Mouse (Mus musculus) spleen, adult 2 months (tissue): ENCODE data around the gene AC140267.1.

Source experiments
- CTCF ChIP-seq: fragments of 200-500 bp; IDR thresholded peaks from 2 replicates; pipeline ENCODE4 v1.5.1; 2011; ENCODE audit warnings: mild to moderate bottlenecking, inconsistent platforms; ENCODE audit not compliant: insufficient read depth, insufficient read length, insufficient replicate concordance; ENCODE audit errors: extremely low read depth
- POLR2A ChIP-seq: fragments of 200-500 bp; IDR thresholded peaks from 2 replicates; pipeline ENCODE4 v1.6.1; 2011; ENCODE audit warnings: low read depth, low read length, inconsistent platforms

DNA sequence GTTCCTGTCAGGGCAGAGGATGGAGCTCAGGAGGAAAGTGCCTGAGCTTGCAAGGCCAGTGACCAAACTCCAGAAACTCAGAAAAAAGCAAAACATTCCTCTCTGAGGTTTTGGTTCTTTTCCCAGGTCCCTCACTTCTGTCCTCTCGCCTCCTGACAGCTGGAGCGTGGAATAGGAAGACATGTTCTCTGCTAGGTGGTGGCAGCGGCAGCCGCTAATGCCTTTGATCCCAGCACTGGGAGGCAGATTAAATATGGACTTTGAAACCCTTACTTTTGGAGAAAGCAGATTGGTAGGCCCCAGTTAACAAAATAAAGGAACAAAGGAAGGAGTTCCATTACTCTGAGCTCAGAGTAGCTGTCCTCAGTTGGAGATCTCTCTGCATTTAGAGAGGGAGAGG, 27.2 kb upstream of the AC140267.1 start:
- no peak for TF ChIP-seq POLR2A
- TF ChIP-seq CTCF, result no peak
